Mouse (Mus musculus) myocyte (in vitro differentiated cells): ENCODE data around the gene Tesk2.

Experiments
- MAX ChIP-seq: IDR thresholded peaks from one replicate; pipeline ENCODE4 v1.6.1; 2011; ENCODE audit warnings: low read depth, mild to moderate bottlenecking, control low read depth
- POLR2A ChIP-seq: IDR thresholded peaks from one replicate; pipeline ENCODE4 v1.6.1; 2011; ENCODE audit warnings: low read depth, mild to moderate bottlenecking, control low read depth, moderate library complexity; ENCODE audit not compliant: insufficient read length
- POLR2AphosphoS2 ChIP-seq: IDR thresholded peaks from one replicate; pipeline ENCODE4 v1.6.1; 2011; ENCODE audit warnings: low read depth, control low read depth; ENCODE audit not compliant: insufficient read length
- REST ChIP-seq: IDR thresholded peaks from one replicate; pipeline ENCODE4 v1.6.1; 2011; ENCODE audit warnings: mild to moderate bottlenecking, control low read depth, moderate library complexity; ENCODE audit not compliant: insufficient read depth, insufficient read length
- TCF3 ChIP-seq: IDR thresholded peaks from one replicate; pipeline ENCODE4 v1.6.1; 2011; ENCODE audit warnings: low read depth, control low read depth; ENCODE audit not compliant: insufficient read length
- USF1 ChIP-seq: IDR thresholded peaks from one replicate; pipeline ENCODE4 v1.6.1; 2011; ENCODE audit warnings: low read depth, mild to moderate bottlenecking, control low read depth, moderate library complexity

DNA sequence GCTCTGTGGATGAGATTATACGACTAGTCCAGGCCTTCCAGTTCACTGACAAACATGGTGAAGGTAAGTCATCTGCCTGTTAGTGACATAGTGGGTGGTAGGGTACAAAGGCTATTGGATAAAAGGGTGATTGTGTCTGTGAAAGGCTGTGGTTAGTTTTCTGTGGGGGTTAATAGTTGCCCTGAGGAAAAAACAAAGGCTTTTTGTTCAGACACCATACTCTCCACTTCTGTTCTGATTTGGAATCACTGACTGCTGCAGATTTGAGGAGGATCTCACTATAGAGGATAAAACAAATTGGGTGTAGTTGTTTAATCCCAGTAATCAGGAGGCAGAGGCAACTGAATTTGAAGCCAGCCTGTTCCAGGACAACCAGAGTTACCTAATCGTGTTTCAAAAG lies 27.0 kb upstream of the Tesk2 start:
- no peak for TF ChIP-seq MAX
- TF ChIP-seq REST: no peak
- no peak for TF ChIP-seq POLR2A
- no peak for TF ChIP-seq USF1
- no peak for TF ChIP-seq TCF3
- TF ChIP-seq POLR2AphosphoS2: no peak
